Mouse (Mus musculus) stomach, postnatal 0 days (tissue): Measurements from ENCODE around the gene Fbxl5.

ENCODE experiments used
- CTCF ChIP-seq: IDR thresholded peaks from 2 replicates; pipeline ENCODE4 v1.5.1; 2016; ENCODE audit warnings: antibody characterized with exemption, low read depth, mild to moderate bottlenecking, moderate library complexity
- EP300 ChIP-seq: optimal IDR thresholded peaks from 2 replicates; pipeline ENCODE3; 2016; ENCODE audit warnings: antibody characterized with exemption

- TF ChIP-seq CTCF, result no peak
- TF ChIP-seq EP300, result no peak
These were observed 2.7 kb downstream of the Fbxl5 start, which contains the start of gene Bst1 for GRCm38 (mm10) chr5:43818695-43819094.
